In genomic region chr2:25169778-25170177, GRCm38 (mm10) we compare ENCODE assay signal across 18 mouse cellular contexts. TPM values are rescaled to one million over a fixed set of nuclear protein-coding genes. Genes with fewer than 3 reads are reported as not detected.
DNase-seq lines count a peak whose midpoint lies in the region; ATAC-seq and TF ChIP-seq lines count a peak whose summit lies in the region.
"Had no signal": no experiment of that assay in that cellular context is flagged by ENCODE, and none has a peak within 500 bp of the region (broad histone marks: within the 10 kb centered on the region; RNA-seq: fewer than 3 reads in every experiment).

No protein-coding gene starts in this region.

- intact Hi-C loops in gastrocnemius, adult 2 months (cut with DNase I) = no loop called here
- intact Hi-C loops in gastrocnemius, postnatal 14 days (cut with DNase I; ENCODE audit: low total_unique reads) = no loop called here

- no peak for TF ChIP-seq EP300 in lung, postnatal 0 days (IDR thresholded peaks at IDR 0.05)

- DNase-seq in gastrocnemius, adult 2 months = peak; percentile 23
- DNase-seq in gastrocnemius, postnatal 14 days = no peak
- DNase-seq in lung, adult 2 months = peak; percentile 10
- DNase-seq in lung, postnatal 0 days (ENCODE audit: low spot score) = no peak
- peak; percentile 82 for DNase-seq in retina, postnatal 1 day
- DNase-seq in urinary bladder, adult 18-20 months (ENCODE audit: low spot score in 2 of 2) = no peak
- DNase-seq: adrenal gland, adult 2 months; heart, postnatal 4 days; kidney, adult 8-10 months; thymus, adult 18-20 months had no signal

- no peaks in the 10 kb centered on the region for H3K27me3 ChIP-seq in lung, postnatal 0 days (replicated peaks; ENCODE audit: insufficient read depth, low read length)
- no peaks in the 10 kb centered on the region for H3K27me3 ChIP-seq in forebrain, embryonic 15.5 days

- ATAC-seq in lung, postnatal 0 days = no peak
- ATAC-seq in forebrain, embryonic 15.5 days (replicated peaks) = no peak
- ATAC-seq in activated CD4-positive, CD25-positive, alpha-beta regulatory T cell, adult 4 months = no peak

- H3K4me2 ChIP-seq in lung, postnatal 0 days (replicated peaks; ENCODE audit: low read depth, low read length) = no peak overlapping the region
- H3K4me2 ChIP-seq in forebrain, embryonic 15.5 days (replicated peaks) = no peak overlapping the region

- H3K9me3 ChIP-seq in lung, postnatal 0 days (ENCODE audit: low read length) = no peaks in the 10 kb centered on the region
- no peaks in the 10 kb centered on the region for H3K9me3 ChIP-seq in forebrain, embryonic 15.5 days
- H3K9me3 ChIP-seq: megakaryocyte, embryonic 14.5 days had no signal

- H3K4me1 ChIP-seq in lung, adult 2 months (ENCODE audit: control insufficient read depth, insufficient read depth, low read length) = peaks cover 11% of the 10 kb centered on the region
- H3K4me1 ChIP-seq in lung, postnatal 0 days (ENCODE audit: insufficient read depth, low read depth, low read length) = peaks cover 10% of the 10 kb centered on the region; the same call in 1 of the 2 replicates
- H3K4me1 ChIP-seq in forebrain, embryonic 15.5 days = peaks cover 32% of the 10 kb centered on the region

- no peak for TF ChIP-seq CTCF in gastrocnemius, adult 2 months (IDR thresholded peaks at IDR 0.05)
- TF ChIP-seq CTCF in lung, adult 2 months (IDR thresholded peaks at IDR 0.05; ENCODE audit: insufficient read depth, low read length) = no peak
- TF ChIP-seq CTCF in lung, postnatal 0 days (IDR thresholded peaks at IDR 0.05) = no peak

- H3K36me3 ChIP-seq in lung, postnatal 0 days (ENCODE audit: insufficient read depth, low read length) = no peaks in the 10 kb centered on the region
- H3K36me3 ChIP-seq in forebrain, embryonic 15.5 days = no peaks in the 10 kb centered on the region

- WGBS in lung, adult 2 months = 56% methylated on average over 5 of the region's 5 CpGs
- 37% methylated on average over 5 of the region's 5 CpGs for WGBS in lung, postnatal 0 days
- WGBS in forebrain, embryonic 15.5 days = 18% methylated on average over 5 of the region's 5 CpGs

- no peak overlapping the region for H3K9ac ChIP-seq in lung, postnatal 0 days (replicated peaks; ENCODE audit: low read depth)
- H3K9ac ChIP-seq in forebrain, embryonic 15.5 days (replicated peaks) = no peak overlapping the region
- H3K9ac ChIP-seq: liver, embryonic 14.5 days had no signal

- peak overlapping the region; percentile 51 for H3K27ac ChIP-seq in gastrocnemius, adult 2 months
- H3K27ac ChIP-seq in lung, postnatal 0 days (ENCODE audit: low read length) = no peak overlapping the region
- H3K27ac ChIP-seq in forebrain, embryonic 15.5 days (replicated peaks) = peak overlapping the region; percentile 22; the same call in 1 of the 2 replicates
- H3K27ac ChIP-seq: liver, embryonic 14.5 days had no signal

- no peak overlapping the region for H3K4me3 ChIP-seq in gastrocnemius, adult 2 months
- no peak overlapping the region for H3K4me3 ChIP-seq in lung, adult 2 months (replicated peaks; ENCODE audit: extremely low read depth, low read depth, low read length)
- no peak overlapping the region for H3K4me3 ChIP-seq in lung, postnatal 0 days (ENCODE audit: low read depth, low read length)
- H3K4me3 ChIP-seq in forebrain, embryonic 15.5 days = no peak overlapping the region
- H3K4me3 ChIP-seq: megakaryocyte, embryonic 14.5 days had no signal

- TF ChIP-seq POLR2A in lung, adult 2 months (IDR thresholded peaks at IDR 0.05; ENCODE audit: borderline replicate concordance, extremely low read depth, low read depth, low read length) = no peak

RNA-seq across cellular contexts. Expression of gene Nrarp, which starts 10.8 kb away (rescaled TPM):
- 1 to 10 TPM; 4.0 to 5.2 TPM for total RNA-seq in gastrocnemius, adult 2 months (2021)
- total RNA-seq in gastrocnemius, postnatal 14 days (2021) = 10 to 100 TPM; 11.3 to 13.6 TPM
- 46.0 and 69.2 TPM in 2 replicates for polyA plus RNA-seq in lung, adult 2 months (2012; rRNA removed)
- 14.1 and 16.0 TPM in 2 replicates for polyA plus RNA-seq in lung, postnatal 0 days (2015; fragmentation: Nextera tagmentation; extraction: Ambion mirVana)
- 25.2 and 27.5 TPM in 2 replicates for polyA plus RNA-seq in forebrain, embryonic 15.5 days (2015; fragmentation: Nextera tagmentation; extraction: Ambion mirVana)
- polyA plus RNA-seq in activated CD4-positive, CD25-positive, alpha-beta regulatory T cell, adult 4 months (2017; shearing (Covaris generic)) = 1 to 10 TPM in 1 of 2 experiments, under 1 TPM in 1; 0.61 to 1.2 TPM

RNA-seq across cellular contexts. Expression of gene Tor4a, which starts 26.9 kb away (rescaled TPM):
- total RNA-seq in gastrocnemius, adult 2 months (2021) = 1 to 10 TPM in 1 of 2 experiments, under 1 TPM in 1; 0.59 to 1.0 TPM
- total RNA-seq in gastrocnemius, postnatal 14 days (2021) = 1 to 10 TPM; 1.9 TPM
- 52.8 and 54.9 TPM in 2 replicates for polyA plus RNA-seq in lung, adult 2 months (2012; rRNA removed)
- polyA plus RNA-seq in lung, postnatal 0 days (2015; fragmentation: Nextera tagmentation; extraction: Ambion mirVana) = 13.8 and 14.8 TPM in 2 replicates
- polyA plus RNA-seq in forebrain, embryonic 15.5 days (2015; fragmentation: Nextera tagmentation; extraction: Ambion mirVana) = 1.3 and 1.6 TPM in 2 replicates
- polyA plus RNA-seq in activated CD4-positive, CD25-positive, alpha-beta regulatory T cell, adult 4 months (2017; shearing (Covaris generic)) = 10 to 100 TPM; 51.4 to 89.5 TPM

RNA-seq across cellular contexts. Expression of gene Nelfb, which starts 41.5 kb away (rescaled TPM):
- 10 to 100 TPM; 22.3 to 23.1 TPM for total RNA-seq in gastrocnemius, adult 2 months (2021)
- 10 to 100 TPM; 24.1 to 26.1 TPM for total RNA-seq in gastrocnemius, postnatal 14 days (2021)
- polyA plus RNA-seq in lung, adult 2 months (2012; rRNA removed) = 58.0 and 94.5 TPM in 2 replicates
- polyA plus RNA-seq in lung, postnatal 0 days (2015; fragmentation: Nextera tagmentation; extraction: Ambion mirVana) = 74.0 and 80.1 TPM in 2 replicates
- polyA plus RNA-seq in forebrain, embryonic 15.5 days (2015; fragmentation: Nextera tagmentation; extraction: Ambion mirVana) = 96.7 and 102 TPM in 2 replicates
- 10 to 100 TPM; 41.1 to 49.1 TPM for polyA plus RNA-seq in activated CD4-positive, CD25-positive, alpha-beta regulatory T cell, adult 4 months (2017; shearing (Covaris generic))

RNA-seq across cellular contexts. Expression of gene Stpg3, which starts 44.7 kb away (rescaled TPM):
- total RNA-seq in gastrocnemius, adult 2 months (2021) = not detected
- total RNA-seq in gastrocnemius, postnatal 14 days (2021) = not detected
- polyA plus RNA-seq in lung, adult 2 months (2012; rRNA removed) = not detected in 2 replicates
- 0.12 TPM in 1 of 2 replicates, not detected in the other for polyA plus RNA-seq in lung, postnatal 0 days (2015; fragmentation: Nextera tagmentation; extraction: Ambion mirVana)
- polyA plus RNA-seq in forebrain, embryonic 15.5 days (2015; fragmentation: Nextera tagmentation; extraction: Ambion mirVana) = not detected in 2 replicates
- not detected for polyA plus RNA-seq in activated CD4-positive, CD25-positive, alpha-beta regulatory T cell, adult 4 months (2017; shearing (Covaris generic))
- total RNA-seq: adrenal gland, adult 2 months; common myeloid progenitor, adult 5-6 weeks; gastrocnemius, postnatal 4 days; heart, postnatal 4 days had no signal
- polyA plus RNA-seq: adrenal gland, adult 2 months; liver, embryonic 14.5 days; spleen, adult 2 months had no signal

RNA-seq across cellular contexts. Expression of gene Fam166a, which starts 48.8 kb away (rescaled TPM):
- not detected for total RNA-seq in gastrocnemius, adult 2 months (2021)
- total RNA-seq in gastrocnemius, postnatal 14 days (2021) = not detected
- 0.17 TPM in 1 of 2 replicates, not detected in the other for polyA plus RNA-seq in lung, adult 2 months (2012; rRNA removed)
- polyA plus RNA-seq in lung, postnatal 0 days (2015; fragmentation: Nextera tagmentation; extraction: Ambion mirVana) = 0.32 and 0.98 TPM in 2 replicates
- polyA plus RNA-seq in forebrain, embryonic 15.5 days (2015; fragmentation: Nextera tagmentation; extraction: Ambion mirVana) = 1.2 TPM in 1 of 2 replicates, not detected in the other
- polyA plus RNA-seq in activated CD4-positive, CD25-positive, alpha-beta regulatory T cell, adult 4 months (2017; shearing (Covaris generic)) = not detected
- total RNA-seq: adrenal gland, adult 2 months; common myeloid progenitor, adult 5-6 weeks; heart, postnatal 4 days; left cerebral cortex, postnatal 25 days had no signal

Comparison
In these comparisons a context has a peak if more than half of its experiments do, and no peak if none do; other contexts are left out.
1. DNase-seq: peak in gastrocnemius, adult 2 months (single experiment), lung, adult 2 months (single experiment) and retina, postnatal 1 day (single experiment); none in gastrocnemius, postnatal 14 days (single experiment), lung, postnatal 0 days (single experiment) and urinary bladder, adult 18-20 months (0 of 2).